Mouse (Mus musculus) E14TG2a.4 (cell line): Measurements from ENCODE around the gene Adprm.

Experiments
- CTCF ChIP-seq: conservative IDR thresholded peaks from 2 replicates; pipeline ENCODE4 v1.5.1; 2014; ENCODE audit warnings: low read length
- NANOG ChIP-seq: IDR thresholded peaks from 2 replicates; pipeline ENCODE4 v1.6.1; 2014; ENCODE audit warnings: borderline replicate concordance, low read length, mixed read lengths
- POU5F1 ChIP-seq: IDR thresholded peaks from 2 replicates; pipeline ENCODE4 v1.6.1; 2014; ENCODE audit warnings: low read length, borderline replicate concordance

DNA sequence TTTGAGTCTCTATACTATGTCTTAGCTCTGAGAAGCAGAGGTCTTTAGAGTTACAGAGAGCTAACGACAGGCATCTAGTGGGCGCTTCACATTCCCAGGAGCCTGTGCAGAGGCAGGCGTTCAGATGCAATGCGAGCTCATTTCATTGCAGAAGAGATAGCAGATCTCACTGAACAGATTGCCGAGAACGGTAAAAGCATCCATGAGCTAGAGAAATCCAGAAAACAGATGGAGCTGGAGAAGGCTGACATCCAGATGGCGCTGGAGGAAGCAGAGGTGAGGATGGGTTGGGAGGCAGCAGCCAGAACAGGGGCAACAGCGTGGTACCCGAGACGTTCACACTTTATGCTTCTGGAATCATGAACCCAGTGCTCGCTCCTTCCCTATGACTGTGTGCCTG is 46.0 kb upstream of the Adprm start:
- TF ChIP-seq CTCF (no peak), POU5F1 (no peak), NANOG (no peak)
